Mouse (Mus musculus) bone marrow, adult 2 months (tissue): ENCODE measurements around the gene Casq2.

Source experiments
- CTCF ChIP-seq: fragments of 200-500 bp; IDR thresholded peaks from 2 replicates; pipeline ENCODE4 v1.5.1; 2011; ENCODE audit warnings: low read length, control low read depth; ENCODE audit not compliant: control insufficient read depth, insufficient read depth
- POLR2A ChIP-seq: fragments of 200-500 bp; IDR thresholded peaks from 2 replicates; pipeline ENCODE4 v1.6.1; 2011; ENCODE audit warnings: low read depth, mild to moderate bottlenecking, control low read depth, low read length, borderline replicate concordance; ENCODE audit not compliant: control insufficient read depth

DNA sequence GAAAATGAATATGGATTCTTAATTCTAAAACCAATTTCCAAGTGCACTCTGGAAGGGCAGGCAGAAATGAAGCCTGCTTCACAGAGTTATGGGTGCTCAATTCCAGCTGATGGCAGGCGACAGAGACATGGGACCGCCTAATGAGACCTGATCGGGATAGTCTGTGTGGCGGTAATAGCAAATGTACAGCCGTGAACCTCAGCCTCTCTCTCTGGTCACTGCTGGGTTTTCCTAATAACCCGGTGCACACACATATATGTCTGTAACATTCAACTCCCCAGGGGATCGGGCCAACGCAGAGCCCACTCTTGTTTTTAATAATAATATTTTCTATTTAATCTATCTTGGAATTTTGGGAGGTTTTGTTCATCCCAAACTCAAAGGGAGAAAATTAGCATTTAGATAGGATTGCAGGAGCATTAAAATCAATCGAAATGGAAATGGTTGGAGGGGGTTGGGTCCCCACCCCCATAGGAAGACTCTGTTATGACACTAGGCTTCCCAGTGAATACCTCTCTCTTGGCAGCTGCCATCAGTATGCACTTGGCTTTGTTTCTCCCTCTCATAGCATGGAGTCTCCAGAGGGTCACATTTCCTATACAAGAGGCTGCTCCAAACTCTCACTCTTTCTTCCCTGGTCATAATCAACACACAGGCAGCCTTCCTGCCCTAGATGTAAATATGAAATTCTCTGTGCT, 45.6 kb downstream of the Casq2 start:
- TF ChIP-seq POLR2A (no peak), CTCF (no peak)
